Mouse (Mus musculus) gastrocnemius, adult 18-20 months (tissue): ENCODE results near the gene Ccdc9b. TPM values are rescaled to one million over a fixed set of nuclear protein-coding genes. Genes with fewer than 3 reads are reported as not detected.
A peak's percentile ranks its signal among the peaks of the same experiment; 100 is the strongest.

ENCODE experiments used
- DNase-seq: peaks from one replicate; pipeline ENCODE4 v3.0.0; 2021; ENCODE audit warnings: low spot score
- total RNA-seq, 2 experiments: library from RNA; stranded (reverse); gene quantifications; 2 replicates each; pipeline ENCODE4 v1.2.3; 2021

Ccdc9b gene
- total RNA-seq, 2 experiments from 2014 or later = 14.4 to 16.6 TPM

DNA sequence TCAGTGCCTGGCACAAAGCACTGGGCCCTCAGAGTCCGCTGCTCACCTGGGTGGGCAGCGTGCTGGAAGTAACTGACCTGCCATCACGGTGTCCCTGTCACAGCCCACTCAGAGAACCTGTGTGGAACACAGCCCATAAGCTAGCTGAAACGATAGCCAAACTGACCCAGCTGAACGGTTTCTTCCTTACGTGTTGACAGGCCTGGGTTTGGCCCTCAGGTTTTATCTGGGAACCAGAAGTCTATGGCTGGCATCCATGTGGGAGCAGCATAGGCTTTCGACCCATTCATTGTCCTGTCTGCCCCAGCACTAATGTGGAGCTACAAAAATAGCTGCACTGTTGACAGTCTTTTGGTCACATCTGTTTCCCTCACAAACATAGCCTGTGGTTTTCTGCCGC lies 12.0 kb downstream of the Ccdc9b start:
- DNase-seq = no peak

DNA sequence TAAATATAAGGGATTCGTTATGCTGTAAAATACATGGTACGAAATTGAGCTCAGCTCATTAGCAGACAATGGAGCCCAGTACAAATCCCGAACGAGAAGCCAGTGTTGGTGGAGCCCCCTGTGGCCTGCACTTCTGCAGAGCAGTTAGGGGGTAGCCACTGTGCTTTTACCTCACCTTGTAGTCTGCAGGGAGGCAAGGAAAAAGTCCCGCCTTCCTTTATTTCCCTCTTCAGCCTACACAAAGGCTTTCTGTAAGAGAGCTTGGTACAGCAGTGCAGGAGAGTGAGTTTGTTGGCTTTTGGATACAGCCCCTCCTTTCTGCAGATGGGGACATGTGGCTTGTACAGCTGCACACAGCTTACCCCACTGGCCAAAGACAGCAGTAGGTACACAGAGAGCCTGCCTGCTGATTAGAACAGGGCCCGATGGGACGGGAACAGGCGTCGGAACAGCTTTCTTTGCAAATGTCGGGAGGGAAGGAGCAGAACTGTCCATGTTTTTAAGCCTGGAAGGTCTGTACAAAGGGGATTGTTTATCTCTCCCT lies 13.0 kb downstream of the Ccdc9b start:
- no peak for DNase-seq

DNA sequence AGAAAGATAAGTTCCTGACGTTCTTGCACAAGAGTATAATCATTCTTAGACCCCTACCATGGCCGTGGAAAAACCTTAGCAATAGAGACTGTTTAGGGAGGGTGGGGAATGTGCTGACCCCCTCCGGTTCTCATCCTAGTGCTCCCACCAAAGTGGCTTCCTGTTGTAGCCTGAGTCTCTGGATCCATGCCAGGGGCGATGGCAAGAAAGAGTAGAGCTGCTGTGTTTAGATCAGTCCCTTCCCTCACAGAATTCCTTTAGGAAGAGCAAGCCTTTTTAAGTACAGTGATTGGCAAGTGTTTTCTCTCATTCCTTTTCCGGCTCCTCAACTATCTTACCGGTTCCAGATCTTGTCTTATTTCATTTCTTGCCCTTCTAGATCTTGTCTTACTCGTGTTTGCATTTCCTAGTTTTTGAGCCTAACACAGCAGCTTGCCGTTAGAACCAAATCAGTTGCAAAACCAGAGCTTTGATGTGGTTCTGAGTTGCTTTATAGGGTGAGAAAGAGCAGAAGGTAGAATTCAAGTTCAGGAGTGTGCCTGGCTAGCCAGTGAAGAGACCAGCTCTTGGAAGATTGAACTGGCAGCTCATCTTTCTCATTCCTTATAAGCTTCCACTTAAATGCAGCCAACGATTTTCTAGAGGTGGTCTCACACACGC lies 15.0 kb downstream of the Ccdc9b start:
- DNase-seq = no peak

DNA sequence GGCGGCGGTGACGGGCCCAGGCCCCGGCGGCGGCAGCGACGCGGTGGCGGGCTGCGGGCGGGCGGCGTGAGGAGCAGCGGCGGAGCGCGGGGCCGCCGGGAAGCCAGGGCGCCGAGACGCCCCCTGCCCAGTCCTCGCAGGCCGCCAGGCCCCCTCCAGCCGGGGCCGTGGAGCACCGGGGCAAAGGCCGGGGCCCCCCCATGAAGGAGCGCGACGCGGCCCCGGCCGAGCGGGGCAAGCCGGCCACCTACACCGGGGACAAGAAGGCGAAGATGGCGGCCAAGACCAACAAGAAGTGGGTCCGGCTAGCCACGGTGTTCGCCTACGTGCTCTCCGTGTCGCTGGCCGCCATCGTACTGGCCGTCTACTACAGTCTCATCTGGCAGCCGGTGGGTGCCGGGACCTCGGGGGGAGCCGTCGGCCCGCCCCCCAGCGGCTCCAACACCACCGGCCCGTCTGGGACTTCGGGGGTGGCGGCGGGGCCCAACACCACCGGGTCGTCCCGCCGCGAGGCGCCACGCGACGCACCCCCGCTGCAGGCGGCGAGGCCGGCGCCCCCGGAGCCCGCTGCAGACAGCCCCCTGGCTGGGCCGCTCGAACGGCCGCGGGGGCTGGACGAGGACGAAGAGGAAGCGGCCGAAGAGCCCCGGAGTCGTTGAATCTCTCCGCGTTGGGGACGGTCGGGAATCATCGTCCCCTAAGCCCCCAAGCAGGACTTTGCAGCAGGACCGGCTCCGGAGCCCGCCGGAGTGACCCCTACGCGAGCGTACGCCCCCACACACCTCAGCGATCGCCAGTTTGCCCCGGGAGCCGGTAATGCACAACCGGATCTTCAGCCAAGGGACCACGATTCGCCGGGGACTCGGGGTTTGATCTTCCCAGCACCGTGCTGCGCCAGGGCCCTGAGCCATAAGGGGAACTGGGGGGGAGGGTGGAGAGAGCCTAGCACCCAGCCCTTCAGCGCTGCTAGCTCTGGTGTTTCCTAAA lies 16.3 kb downstream of the Ccdc9b start:
- no peak for DNase-seq

DNA sequence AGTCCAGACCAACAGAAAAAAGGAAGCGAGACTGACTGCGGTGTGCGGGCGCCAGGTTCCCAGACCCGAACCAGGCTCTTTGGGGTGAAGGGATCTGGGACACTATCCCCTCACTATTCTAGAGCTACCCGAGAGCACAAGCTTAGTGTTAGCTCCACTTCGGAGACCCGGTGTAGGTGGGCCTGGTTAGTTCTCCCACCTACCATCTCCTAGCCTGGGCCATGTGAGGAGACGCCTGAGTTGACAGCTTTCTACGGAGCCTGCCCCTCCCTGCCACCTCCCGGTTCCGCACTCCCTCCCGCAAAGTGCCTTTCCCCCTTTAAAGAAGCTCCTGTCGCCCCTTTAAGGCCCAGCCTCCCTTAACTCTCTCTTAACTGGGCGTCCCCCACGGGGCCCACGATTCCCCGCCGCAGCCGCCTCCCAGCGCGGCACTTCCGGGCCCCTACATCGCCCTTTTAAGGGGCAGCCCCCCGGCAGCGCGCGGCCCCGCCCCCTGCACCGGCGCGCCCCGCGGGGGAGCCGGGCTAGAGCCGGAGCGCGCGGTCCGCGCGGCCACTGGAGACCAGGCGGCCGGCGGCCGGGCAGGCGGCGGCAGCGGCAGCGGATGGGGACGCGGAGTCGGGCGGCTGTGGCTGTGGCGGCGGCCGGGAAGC lies 17.1 kb downstream of the Ccdc9b start, which contains the start of gene Inafm2:
Gene Inafm2 (plus strand): TSS at position 527 of the 653 bp plus-strand sequence.
- peak; percentile 91 for DNase-seq

DNA sequence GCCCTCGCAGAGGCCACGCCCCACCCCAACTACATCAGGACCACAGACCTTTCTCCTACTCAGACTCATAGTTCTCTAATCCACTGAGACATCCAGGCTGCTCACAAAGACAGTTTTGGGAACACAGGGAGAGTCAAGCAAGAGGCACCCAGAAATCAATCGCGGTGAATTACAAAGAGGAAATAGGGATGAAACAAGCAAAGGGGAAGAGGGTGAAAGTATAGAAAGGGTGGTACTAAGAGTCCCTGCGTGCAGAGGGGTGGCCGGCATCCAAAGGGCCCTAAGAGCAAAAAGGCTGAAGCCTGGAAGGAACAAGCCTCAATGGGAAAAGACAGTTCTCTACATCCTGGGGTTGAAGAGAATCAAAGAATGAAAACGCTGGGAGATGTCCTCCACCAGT lies 17.8 kb downstream of the Ccdc9b start:
- no peak for DNase-seq

DNA sequence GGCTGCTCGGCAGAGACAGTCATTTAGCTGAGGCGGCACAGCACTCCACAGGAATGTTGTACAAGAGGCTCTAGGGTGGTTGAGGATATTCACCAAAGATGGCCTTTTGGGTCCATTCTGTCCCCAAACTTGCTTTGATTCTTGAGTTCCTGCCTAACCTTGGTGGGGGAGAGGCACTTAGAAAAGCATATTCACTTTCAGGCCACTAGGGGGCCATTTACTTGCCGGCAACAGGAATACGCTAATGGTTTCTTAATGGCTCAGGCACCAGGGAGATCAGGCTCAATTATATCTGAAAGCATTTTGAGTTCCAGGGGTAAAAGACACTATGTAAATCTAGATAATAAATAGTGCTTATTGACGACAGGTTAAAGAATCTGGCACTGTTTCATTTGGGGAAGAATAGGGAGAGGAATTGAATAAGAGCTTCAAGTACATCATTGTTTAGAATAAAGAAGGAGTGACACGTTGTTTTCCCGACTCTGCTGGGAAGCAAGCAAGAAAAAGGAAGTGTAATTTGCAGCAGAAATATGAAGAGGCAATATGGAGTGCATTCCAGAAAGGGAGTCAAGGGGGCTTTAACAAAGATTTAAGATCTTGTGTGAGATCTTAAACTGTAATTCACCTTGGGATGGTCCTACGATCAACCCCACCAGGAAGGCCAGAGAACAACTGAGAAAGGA lies 19.1 kb downstream of the Ccdc9b start:
- peak; percentile 62 for DNase-seq

DNA sequence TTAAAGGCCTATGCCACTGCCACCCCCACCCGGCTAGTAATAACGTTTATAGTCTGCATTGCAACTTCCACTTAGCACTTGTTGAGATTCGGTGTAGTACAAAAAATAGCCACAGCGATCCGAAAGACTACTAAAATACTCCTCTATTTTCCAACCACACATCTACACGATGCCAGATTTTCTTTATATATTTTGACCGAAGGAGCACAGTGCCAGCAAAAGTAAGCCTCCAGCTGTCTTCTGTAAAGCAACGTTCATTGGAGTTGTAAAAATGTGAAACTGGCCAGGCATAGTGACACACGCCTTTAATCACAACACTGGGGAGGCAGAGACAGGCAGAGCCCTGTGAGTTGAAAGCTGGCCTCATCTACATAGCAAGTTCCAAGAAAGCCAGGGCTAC lies 21.3 kb downstream of the Ccdc9b start:
- no peak for DNase-seq

DNA sequence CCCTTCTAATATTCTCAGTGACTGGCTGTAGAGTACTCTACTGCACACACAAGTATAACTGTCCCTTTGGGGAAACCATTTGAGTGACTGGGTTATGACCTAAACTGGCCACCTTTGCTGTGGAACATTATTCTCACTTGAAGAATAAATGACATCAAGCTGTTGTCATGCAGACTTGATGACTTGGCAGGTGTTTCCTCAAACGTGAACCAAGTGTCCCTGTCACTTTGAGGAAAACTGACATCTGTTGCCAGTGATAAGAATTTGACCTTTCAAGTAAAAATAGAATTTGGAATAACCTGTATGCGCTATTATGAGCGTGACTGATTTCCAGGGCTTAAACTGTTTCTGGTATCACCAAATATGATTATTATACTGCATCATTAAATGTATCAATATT lies 22.1 kb downstream of the Ccdc9b start:
- DNase-seq = no peak

DNA sequence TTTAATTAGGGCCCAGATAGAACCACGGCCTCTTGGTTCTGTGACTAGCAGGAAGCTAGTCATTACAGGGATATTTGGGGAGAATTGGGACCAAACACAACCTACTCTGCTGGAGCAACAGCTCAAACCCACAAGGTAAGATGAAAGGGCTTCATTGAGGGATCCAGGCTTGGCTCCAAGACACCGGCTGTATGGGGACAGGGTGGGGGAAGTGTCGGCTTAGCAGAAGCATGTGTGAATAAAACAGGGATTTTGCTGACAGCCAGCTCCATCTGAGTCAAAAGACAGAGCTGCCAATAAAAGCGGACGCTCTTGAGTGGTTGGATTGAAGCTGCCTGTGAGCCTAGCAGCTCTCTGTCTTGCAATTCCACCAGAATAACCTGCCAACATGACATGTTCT lies 29.1 kb downstream of the Ccdc9b start:
- no peak for DNase-seq

DNA sequence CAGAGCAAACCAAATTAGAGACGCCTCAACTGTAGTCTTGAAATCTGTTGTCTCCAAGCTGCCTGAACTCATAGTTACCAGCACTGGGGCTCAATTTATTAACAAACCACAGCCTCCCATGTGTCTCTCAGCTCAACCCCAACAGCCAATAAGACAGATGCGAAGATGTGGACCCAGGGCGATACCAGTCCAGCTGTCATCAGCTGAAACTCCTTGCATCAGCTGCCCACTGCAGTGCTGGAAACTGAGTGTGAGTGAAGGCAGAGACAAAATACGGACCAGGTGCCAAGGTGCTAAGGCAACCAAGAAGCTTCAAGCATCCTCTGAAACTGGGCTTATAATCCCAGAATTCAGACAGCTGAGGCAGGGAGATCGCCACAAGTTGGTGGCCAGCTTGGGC lies 30.5 kb downstream of the Ccdc9b start:
- no peak for DNase-seq

DNA sequence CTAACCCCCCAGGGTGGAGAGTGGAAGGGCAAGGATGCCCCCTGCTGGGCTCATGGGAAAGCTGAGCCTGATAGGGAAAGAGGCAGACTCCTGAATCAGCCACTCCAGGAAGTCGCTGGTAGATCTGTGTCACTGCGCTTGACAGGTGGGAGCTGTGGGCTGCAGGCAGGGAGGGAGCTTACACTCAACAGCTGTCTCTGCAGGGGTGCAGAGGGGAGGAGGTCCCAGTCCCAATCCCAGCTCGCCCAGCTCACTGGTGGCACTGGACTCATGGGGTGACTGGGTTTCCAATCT lies 31.9 kb downstream of the Ccdc9b start:
- DNase-seq = peak; percentile 69

DNA sequence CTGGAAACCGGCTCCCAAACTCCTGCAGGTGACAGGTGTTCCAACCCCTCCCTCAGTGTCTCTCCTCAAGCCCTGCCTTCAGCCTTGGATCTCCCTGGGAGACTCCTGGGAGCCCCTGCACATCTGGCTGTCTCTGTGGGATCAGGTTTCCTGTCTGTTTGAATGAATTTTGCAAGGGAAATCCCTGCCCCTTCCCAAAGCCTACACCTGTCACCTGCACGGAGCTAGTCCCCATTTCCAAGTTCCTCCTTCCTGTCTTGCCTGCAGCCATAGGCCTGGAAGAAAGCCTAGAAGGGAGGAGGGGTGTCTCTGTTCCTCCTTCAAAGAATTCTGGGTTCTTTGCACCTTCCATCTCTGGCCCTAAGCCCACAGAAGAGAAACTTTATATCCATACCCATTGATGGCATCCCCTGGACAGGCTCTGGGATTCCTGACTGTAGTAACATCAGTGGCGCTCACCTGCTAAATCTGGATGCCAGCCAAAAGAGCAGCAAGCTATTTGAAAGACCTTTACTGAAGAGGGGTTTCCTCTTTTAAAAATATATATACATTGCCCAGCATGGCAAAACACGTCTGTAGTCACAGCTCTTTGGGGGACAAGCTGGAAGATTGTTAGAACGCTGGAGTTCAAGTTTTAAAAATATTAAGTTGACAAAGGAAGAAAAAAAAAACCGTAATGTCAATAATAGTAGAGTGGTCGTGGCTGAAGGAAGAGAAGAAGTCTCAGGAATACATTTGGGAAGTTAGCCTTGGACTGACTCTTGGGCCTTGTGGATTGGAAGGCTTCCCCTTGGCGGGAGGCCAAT lies 32.4 kb downstream of the Ccdc9b start:
- no peak for DNase-seq

DNA sequence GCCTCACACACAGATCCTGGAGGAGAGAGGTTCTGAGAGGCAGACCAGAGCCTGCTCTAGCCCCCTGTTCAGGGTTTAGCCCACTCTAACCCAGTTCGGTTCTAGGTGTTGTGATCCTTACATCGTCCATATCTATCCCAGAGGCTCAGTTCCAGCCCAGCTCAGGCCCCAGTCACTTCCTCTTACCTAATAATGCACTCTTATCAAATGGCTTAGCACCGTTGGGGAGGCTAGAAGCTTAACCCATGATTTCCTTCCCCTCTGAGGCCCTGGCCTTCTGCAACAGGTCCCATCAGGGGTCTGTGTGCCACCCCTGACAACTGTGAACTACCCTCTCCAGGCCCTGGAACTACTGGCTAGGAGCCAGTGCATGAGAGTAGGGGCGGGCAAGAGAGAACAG lies 33.3 kb downstream of the Ccdc9b start:
- DNase-seq = no peak

DNA sequence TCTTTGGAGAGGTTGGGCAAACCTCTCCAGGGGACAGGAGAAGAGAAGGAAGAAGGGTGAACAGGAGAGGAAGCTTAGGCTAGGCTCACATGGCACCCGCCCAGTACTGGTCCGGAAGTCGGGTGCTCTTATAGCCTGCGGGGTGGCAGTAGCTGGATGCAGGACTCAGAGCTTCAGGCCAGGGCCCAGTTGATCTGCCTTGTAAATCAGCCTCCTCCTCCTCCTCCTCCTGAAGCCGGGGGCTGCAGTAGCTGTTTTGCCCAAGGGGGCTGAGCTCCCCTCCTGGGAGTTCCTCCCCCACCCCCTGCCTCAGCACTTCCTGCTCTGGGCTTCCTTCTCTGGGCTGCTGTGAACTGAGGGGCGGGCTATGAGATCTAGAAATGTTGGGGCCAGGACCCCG lies 34.1 kb downstream of the Ccdc9b start, which contains the start of gene Plcb2:
Gene Plcb2 (minus strand): TSS at position 102 of the 400 bp plus-strand sequence.
- no peak for DNase-seq

DNA sequence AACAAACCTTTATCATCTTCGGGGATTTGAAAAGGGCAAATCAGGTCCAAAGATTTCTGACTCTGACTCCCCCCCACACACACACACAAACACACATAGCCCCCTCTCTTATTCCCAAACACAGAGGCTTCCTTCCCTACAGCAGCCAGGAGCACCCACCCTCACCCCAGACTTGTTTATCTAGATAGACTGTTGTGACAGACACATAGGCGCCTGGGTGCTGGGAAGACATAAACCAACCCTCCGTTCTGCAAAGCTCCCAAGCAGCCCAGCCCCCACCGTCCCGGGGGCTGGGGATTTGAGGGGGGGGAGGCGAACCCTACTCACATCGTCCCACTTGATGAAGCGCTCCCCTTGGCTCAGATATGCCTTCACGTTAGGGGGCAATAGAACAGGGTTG lies 34.5 kb downstream of the Ccdc9b start:
- no peak for DNase-seq

DNA sequence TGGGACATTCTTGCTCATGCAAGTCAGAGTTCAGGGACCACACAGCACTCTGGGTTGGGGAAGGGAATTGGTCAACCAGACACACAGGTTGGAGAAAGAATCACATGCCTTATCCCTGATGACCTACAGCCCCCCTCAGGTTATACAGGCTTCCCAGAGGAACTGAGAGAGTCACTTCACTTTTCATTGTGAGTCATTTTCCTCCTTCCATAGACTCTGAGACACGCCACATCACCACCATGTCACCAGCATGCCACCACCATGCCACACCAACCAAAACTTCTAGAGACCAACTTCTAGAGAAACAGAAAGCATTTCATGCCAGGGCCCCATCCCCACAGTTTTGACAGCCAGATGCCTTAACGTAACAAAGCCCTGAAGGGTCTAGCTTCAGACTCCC lies 35.6 kb downstream of the Ccdc9b start:
- no peak for DNase-seq

DNA sequence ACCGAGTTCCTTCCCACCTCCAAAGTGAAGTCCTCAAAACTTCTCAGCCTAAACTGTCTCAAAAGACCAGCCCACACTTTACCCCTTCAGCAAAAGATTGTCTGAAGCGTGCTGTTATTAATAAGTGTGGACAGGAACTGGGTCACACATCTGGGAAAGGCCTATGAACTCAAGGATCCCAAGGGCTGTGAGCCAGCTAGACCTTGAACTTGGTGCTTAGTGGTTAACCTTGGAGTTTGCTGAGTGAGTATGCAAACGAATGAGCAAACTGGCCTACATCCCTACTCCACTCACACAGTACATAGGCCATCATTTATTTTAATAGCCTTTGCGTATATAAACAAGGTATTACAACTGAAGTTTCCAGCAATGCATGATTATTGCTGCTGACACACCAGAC lies 37.0 kb downstream of the Ccdc9b start:
- DNase-seq = no peak

DNA sequence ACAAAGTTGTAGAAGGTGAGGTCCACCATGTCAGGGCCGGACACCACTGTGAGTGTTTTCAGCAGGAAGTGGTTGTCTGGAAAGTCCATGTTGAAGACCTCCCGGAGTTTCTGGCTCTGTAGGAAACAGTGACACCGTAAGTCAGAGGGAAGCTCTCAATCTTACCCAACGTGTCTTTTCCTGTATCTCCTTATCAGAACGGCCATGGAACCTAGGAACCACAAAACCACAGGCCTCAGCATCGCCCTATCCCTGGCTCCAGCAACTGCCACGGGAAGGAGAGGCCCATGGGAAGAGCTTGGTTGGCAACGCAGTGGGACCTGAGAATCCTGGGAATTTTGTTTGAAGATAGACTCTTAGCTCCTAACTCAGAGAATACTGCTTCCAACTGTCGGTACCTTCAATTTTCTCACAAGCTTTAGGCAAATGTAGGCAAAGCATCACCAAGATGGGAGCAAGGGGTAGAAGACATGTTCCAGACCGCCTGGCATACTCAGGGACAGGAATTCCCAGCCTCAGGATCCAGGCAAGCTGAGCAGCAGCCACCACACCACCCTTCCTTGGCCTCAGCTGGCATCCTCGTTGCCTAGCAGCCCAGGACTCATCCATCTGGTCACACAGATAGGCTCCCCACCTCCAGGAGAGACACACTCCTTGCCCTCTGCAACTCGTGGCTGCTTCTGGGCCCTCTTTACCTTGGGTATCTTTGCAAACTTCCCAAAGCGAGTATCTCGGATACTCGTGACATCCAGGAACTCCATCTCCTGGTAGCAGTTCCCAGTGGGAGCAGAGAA lies 38.6 kb downstream of the Ccdc9b start:
- DNase-seq = no peak

DNA sequence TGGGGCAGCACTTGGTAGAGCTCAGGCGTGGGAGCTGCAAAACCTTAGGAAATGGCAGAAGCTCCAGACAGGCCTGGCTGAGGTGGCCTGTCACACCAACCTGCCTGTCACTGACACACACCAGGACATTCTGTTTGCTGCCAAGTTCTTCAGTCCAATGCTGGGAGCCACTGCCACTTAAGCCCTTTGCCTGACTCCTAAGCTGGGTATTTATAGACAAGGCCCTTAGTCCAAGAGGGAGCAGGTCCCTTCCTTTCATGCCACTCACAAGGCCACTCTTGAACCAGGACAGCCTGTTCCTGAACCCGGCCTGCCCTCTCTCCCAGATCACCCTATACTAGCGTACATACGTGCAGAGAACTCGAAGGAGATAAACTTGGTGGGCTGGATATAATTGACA lies 45.8 kb downstream of the Ccdc9b start:
- peak; percentile 59 for DNase-seq
